Mouse (Mus musculus) heart, adult 10 weeks (tissue): Measurements from ENCODE around the gene Alppl2. TPM values are rescaled to one million over a fixed set of nuclear protein-coding genes. Genes with fewer than 3 reads are reported as not detected.

Experiments
- polyA plus RNA-seq: library from polyadenylated mRNA; stranded (reverse); fragments of 350-450 nt; fragmentation: Illumina TruSeq; extraction: RNeasy Lipid Tissue Mini Kit (QIAGEN cat#74804); gene quantifications from one replicate; pipeline ENCODE4 v1.2.3, GENCODE M21; 2014; ENCODE audit warnings: low read depth, low replicate concordance

Alppl2 gene
- not detected for polyA plus RNA-seq

DNA sequence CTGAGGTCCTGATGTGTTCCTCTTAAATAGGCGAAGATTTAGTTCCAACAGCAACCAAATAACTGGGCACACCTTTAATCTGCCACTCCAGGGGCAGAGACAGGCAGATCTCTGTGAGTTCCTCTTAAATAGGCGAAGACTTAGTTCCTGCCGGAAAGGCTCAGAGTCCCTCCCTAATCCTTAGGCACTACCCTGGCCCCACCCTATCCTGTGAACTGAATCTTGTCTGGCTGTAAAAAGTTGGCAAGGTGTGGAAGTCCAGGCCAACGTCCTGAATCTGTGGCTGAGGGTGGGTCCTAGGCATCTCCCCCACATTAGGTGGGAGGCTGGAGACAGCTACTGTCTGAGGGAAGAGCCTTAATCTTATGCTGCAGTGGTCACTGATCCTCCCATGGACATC is at the start of gene Alppl2:
Gene Alppl2 (minus strand): TSS at position 101 of the 400 bp plus-strand sequence.

GRCm38 (mm10) chr1:87124673-87125072 is 34.9 kb upstream of the Alppl2 start, which contains the start of gene Akp3:
Akp3 (plus strand) TSS chr1:87124973.

GRCm38 (mm10) chr1:87101411-87101810 is 11.7 kb upstream of the Alppl2 start, which contains the start of gene Alpi:
Alpi (minus strand) TSS chr1:87101606.

Other genes starting within 250 kb of the Alppl2 start
- gene Alpi, start 11.7 kb upstream of the Alppl2 start, polyA plus RNA-seq, result 0.31 TPM
- not detected for gene Akp3, start 35.0 kb upstream of the Alppl2 start, polyA plus RNA-seq
- 0.21 TPM for gene Ecel1, start 66.6 kb upstream of the Alppl2 start, polyA plus RNA-seq
- not detected for gene Prss56, start 93.4 kb upstream of the Alppl2 start, polyA plus RNA-seq
- gene Chrnd, start 100.7 kb upstream of the Alppl2 start, polyA plus RNA-seq, result not detected
- gene Chrng, start 114.7 kb upstream of the Alppl2 start, polyA plus RNA-seq, result not detected
- gene Eif4e2, start 124.0 kb upstream of the Alppl2 start, polyA plus RNA-seq, result 43.8 TPM
- 4.1 TPM for gene Efhd1, start 174.4 kb upstream of the Alppl2 start, polyA plus RNA-seq
- 28.0 TPM for gene Gigyf2, start 237.1 kb upstream of the Alppl2 start, polyA plus RNA-seq